Mouse (Mus musculus): ENCODE measurements around the gene Ptcd1.
A peak's percentile ranks its signal among the peaks of the same experiment; 100 is the strongest.
"Not testable (repeated sequence)": the region's sequence is repeated elsewhere in the genome, so short reads cannot be mapped to it uniquely, and the experiment has no call there.

The Ptcd1 gene

GRCm38 (mm10) chr5:145166536-145167305 is at the start of gene Ptcd1, which contains the start of gene Cpsf4:
TSS of gene Ptcd1 (minus strand) at chr5:145167108.
TSS of gene Cpsf4 (plus strand) at chr5:145167213.
- peak; percentile 96 for DNase-seq (ENCODE audit: low spot score)

GRCm38 (mm10) chr5:145214679-145215078 is 47.8 kb upstream of the Ptcd1 start:
- DNase-seq (ENCODE audit: low spot score), result no peak

- DNase-seq (ENCODE audit: low spot score), result no peak
Observed at GRCm38 (mm10) chr5:145213505-145213904, 46.6 kb upstream of the Ptcd1 start.

- DNase-seq (ENCODE audit: low spot score), result no peak
Observed at GRCm38 (mm10) chr5:145212216-145212615, 45.3 kb upstream of the Ptcd1 start.

- no peak for DNase-seq (ENCODE audit: low spot score)
Observed at GRCm38 (mm10) chr5:145211340-145211739, 44.4 kb upstream of the Ptcd1 start.

GRCm38 (mm10) chr5:145208391-145208790 is 41.5 kb upstream of the Ptcd1 start:
- not testable (repeated sequence) for DNase-seq (ENCODE audit: low spot score)

- no peak for DNase-seq (ENCODE audit: low spot score)
Observed at GRCm38 (mm10) chr5:145207954-145208353, 41.0 kb upstream of the Ptcd1 start.

- DNase-seq (ENCODE audit: low spot score), result no peak
Observed at GRCm38 (mm10) chr5:145207385-145207784, 40.5 kb upstream of the Ptcd1 start.

GRCm38 (mm10) chr5:145205041-145205440 is 38.1 kb upstream of the Ptcd1 start:
- no peak for DNase-seq (ENCODE audit: low spot score)

GRCm38 (mm10) chr5:145203936-145204691 is 37.2 kb upstream of the Ptcd1 start, which contains the start of gene Zkscan5:
TSS of gene Zkscan5 (plus strand) at chr5:145204562.
- peak; percentile 95 for DNase-seq (ENCODE audit: low spot score)

GRCm38 (mm10) chr5:145202446-145202845 is 35.5 kb upstream of the Ptcd1 start:
- no peak for DNase-seq (ENCODE audit: low spot score)

- peak; percentile 56 for DNase-seq (ENCODE audit: low spot score)
Observed at GRCm38 (mm10) chr5:145201321-145201991, 34.5 kb upstream of the Ptcd1 start, which contains the start of gene Zkscan14. TSS of gene Zkscan14 (minus strand) at chr5:145201868.

- no peak for DNase-seq (ENCODE audit: low spot score)
Observed at GRCm38 (mm10) chr5:145200387-145200786, 33.5 kb upstream of the Ptcd1 start.

GRCm38 (mm10) chr5:145191962-145192361 is 25.1 kb upstream of the Ptcd1 start, which contains the start of gene Atp5j2:
TSS of gene Atp5j2 (minus strand) at chr5:145192062.
- no peak for DNase-seq (ENCODE audit: low spot score)

GRCm38 (mm10) chr5:145190875-145191798 is 24.2 kb upstream of the Ptcd1 start:
- DNase-seq (ENCODE audit: low spot score), result peak; percentile 85

GRCm38 (mm10) chr5:145190373-145190772 is 23.5 kb upstream of the Ptcd1 start:
- DNase-seq (ENCODE audit: low spot score), result no peak

GRCm38 (mm10) chr5:145189416-145189815 is 22.5 kb upstream of the Ptcd1 start:
- no peak for DNase-seq (ENCODE audit: low spot score)

- DNase-seq (ENCODE audit: low spot score), result no peak
Observed at GRCm38 (mm10) chr5:145185244-145185643, 18.3 kb upstream of the Ptcd1 start.

GRCm38 (mm10) chr5:145178461-145178980 is 11.6 kb upstream of the Ptcd1 start:
- DNase-seq (ENCODE audit: low spot score), result no peak

- DNase-seq (ENCODE audit: low spot score), result no peak
Observed at GRCm38 (mm10) chr5:145167306-145167661, 376 bp upstream of the Ptcd1 start.

- no peak for DNase-seq (ENCODE audit: low spot score)
Observed at GRCm38 (mm10) chr5:145165184-145165583, 1.7 kb downstream of the Ptcd1 start.

Measured in urinary bladder, postnatal 25 days (tissue).